Mouse (Mus musculus) neural tube, embryonic 14.5 days (tissue): ENCODE results near the gene Rabep2. TPM values are rescaled to one million over a fixed set of nuclear protein-coding genes. Genes with fewer than 3 reads are reported as not detected.
"Not testable (repeated sequence)": the region's sequence is repeated elsewhere in the genome, so short reads cannot be mapped to it uniquely, and the experiment has no call there.

ENCODE experiments used
- ATAC-seq: fragments of 200-750 bp; cut with Nextera tagmentation; 2 replicates; pipeline ENCODE4 v1.8.0; 2017; ENCODE audit warnings: low read depth, mild to moderate bottlenecking, moderate TSS enrichment, moderate library complexity
- H3K27ac ChIP-seq: fragments of 300-500 bp; sonication (generic); 2 replicates; pipeline ENCODE4 v1.5.1; 2014; ENCODE audit warnings: low read depth, mild to moderate bottlenecking, control low read depth, low read length, moderate library complexity, mixed read lengths
- H3K27me3 ChIP-seq: fragments of 300-500 bp; sonication (generic); 2 replicates; pipeline ENCODE4 v1.6.1; 2014; ENCODE audit warnings: low read length; ENCODE audit not compliant: control insufficient read depth, insufficient read depth
- H3K36me3 ChIP-seq: fragments of 300-500 bp; sonication (generic); 2 replicates; pipeline ENCODE4 v1.6.1; 2014; ENCODE audit warnings: low read length, mixed read lengths; ENCODE audit not compliant: control insufficient read depth, insufficient read depth
- H3K4me1 ChIP-seq: fragments of 300-500 bp; sonication (generic); 2 replicates; pipeline ENCODE4 v1.6.1; 2014; ENCODE audit warnings: low read length; ENCODE audit not compliant: control insufficient read depth, insufficient read depth
- H3K4me2 ChIP-seq: fragments of 300-500 bp; sonication (generic); 2 replicates; pipeline ENCODE4 v1.6.1; 2014; ENCODE audit warnings: mild to moderate bottlenecking, low read depth, low read length, control low read depth
- H3K4me3 ChIP-seq: fragments of 300-500 bp; sonication (generic); 2 replicates; pipeline ENCODE4 v1.5.1; 2014; ENCODE audit warnings: low read depth, low read length, control low read depth, mixed read lengths
- H3K9ac ChIP-seq: fragments of 300-500 bp; sonication (generic); replicated peaks from 2 replicates; pipeline ENCODE4 v1.6.1; 2014; ENCODE audit warnings: low read depth, mild to moderate bottlenecking, control low read depth, low read length, mixed read lengths
- H3K9me3 ChIP-seq: fragments of 300-500 bp; sonication (generic); 2 replicates; pipeline ENCODE4 v1.6.1; 2016; ENCODE audit warnings: low read length; ENCODE audit not compliant: control insufficient read depth
- WGBS: fragments of 180-500 bp; shearing (Covaris S2); extraction: QIAGEN DNeasy Blood & Tissue Kit; methylation state at CpG from one replicate; pipeline ENCODE4 v1.1.7; 2014; 5-methylcytosine and 5-hydroxymethylcytosine counted together
- polyA plus RNA-seq: library from polyadenylated mRNA; unstranded; fragments of >200 nt; fragmentation: Nextera tagmentation; extraction: Ambion mirVana; gene quantifications from 2 replicates; pipeline ENCODE4 v1.2.1, GENCODE M21; 2014

The Rabep2 gene
- polyA plus RNA-seq, 1 experiment from 2014 or later: 19.8 TPM

DNA sequence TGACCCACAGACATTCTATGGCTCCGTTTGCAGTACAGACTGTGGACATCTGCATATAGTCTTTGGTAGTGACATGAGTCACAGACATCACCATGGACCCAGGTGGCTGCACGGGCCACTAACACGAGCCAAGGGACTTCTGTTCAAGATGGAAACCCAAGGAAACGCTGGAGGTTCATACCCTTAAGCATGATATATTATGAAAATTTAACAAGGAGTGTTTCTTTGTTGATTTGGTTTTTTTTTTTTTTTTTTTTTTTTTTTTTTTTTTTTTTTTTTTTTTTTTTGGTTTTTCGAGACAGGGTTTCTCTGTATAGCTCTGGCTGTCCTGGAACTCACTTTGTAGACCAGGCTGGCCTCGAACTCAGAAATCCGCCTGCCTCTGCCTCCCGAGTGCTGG is 26.0 kb upstream of the Rabep2 start:
- H3K9me3 ChIP-seq, H3K36me3 ChIP-seq, ATAC-seq, H3K27ac ChIP-seq, H3K4me3 ChIP-seq, H3K27me3 ChIP-seq, H3K9ac ChIP-seq, H3K4me2 ChIP-seq, H3K4me1 ChIP-seq: not testable (repeated sequence)
- 85% methylated on average over 7 of the region's 8 CpGs for WGBS

DNA sequence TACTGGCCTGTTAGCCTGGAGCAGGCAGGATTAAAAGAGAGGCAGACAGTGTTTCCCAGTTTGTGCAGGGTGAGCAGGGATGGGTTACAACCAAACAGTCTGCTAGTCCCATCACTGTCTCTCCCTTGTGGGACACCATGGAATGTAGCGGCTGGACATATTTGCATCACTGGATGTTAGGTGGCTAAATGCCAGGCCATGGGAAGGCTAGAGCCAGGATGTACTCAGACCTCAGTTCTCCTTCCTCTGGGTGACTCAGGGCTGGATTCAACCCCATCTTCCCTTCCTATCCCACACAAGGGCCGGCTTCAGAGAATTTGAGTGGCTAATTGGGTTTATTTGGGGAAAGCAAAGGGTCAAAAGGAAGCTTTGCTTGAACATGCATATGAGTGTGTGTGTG is 19.9 kb upstream of the Rabep2 start:
- Histone ChIP-seq H3K9ac (no peak overlapping the region), H3K4me3 (no peak overlapping the region), H3K36me3 (no peaks in the 10 kb centered on the region), H3K27me3 (no peaks in the 10 kb centered on the region), H3K4me2 (no peak overlapping the region), H3K27ac (no peak overlapping the region), H3K9me3 (no peaks in the 10 kb centered on the region), H3K4me1 (no peaks in the 10 kb centered on the region)
- 83% methylated on average over 2 of the region's 2 CpGs for WGBS
- no peak for ATAC-seq

DNA sequence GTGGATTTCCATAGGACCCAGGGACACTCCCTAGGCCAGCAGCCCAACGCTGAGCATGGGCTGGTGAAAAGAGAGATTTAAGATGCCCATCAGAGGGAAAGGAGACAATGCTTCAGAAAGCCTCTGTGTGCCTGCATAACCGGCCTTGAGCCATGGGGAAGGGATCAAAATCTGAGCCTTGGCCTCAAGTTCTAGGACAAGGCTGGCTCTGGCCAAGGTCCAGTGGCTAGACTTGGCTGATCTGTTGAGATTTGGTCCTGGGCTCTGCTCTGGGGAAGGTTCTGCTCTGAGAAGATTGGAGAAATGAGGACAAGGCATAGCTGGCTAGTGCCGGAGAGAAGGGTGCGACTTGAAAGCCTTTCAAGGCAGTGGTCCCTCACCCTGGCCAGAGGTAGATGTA is 17.5 kb upstream of the Rabep2 start:
- no peaks in the 10 kb centered on the region for H3K27me3 ChIP-seq
- no peak overlapping the region for H3K4me2 ChIP-seq
- WGBS: 90% methylated on average over 4 of the region's 4 CpGs
- no peak overlapping the region for H3K9ac ChIP-seq
- H3K4me3 ChIP-seq: no peak overlapping the region
- no peak for ATAC-seq
- no peak overlapping the region for H3K27ac ChIP-seq
- no peaks in the 10 kb centered on the region for H3K36me3 ChIP-seq
- H3K9me3 ChIP-seq: no peaks in the 10 kb centered on the region
- H3K4me1 ChIP-seq: no peaks in the 10 kb centered on the region

DNA sequence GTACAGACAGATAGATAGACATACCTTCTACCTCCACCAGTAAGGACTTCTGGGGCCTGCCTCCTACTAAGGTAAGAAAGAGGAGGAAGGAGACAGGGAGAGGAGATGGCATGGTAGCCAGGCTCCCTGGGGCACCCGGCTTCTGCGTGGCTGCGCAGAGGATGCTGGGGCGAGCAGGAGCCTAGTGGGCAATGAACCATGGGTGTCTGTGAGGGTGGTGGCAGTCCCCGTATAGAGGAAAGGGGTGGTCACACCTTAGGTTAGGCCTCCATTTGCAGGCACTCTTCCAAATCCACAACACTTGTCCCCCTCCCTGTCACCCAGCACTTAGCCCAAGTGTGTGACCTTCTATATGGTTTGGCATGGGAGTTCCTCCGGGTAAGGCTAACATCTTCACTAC is 13.8 kb upstream of the Rabep2 start, which contains the start of gene Cd19:
Gene Cd19, minus strand, starts transcription at position 165 of the 400 bp plus-strand sequence.
- Histone ChIP-seq H3K4me2 (no peak within 1 kb of the TSS), H3K27me3 (no peaks in the 10 kb centered on the region), H3K9ac (no peak within 1 kb of the TSS), H3K4me1 (no peaks in the 10 kb centered on the region), H3K36me3 (no peaks in the 10 kb centered on the region), H3K9me3 (no peaks in the 10 kb centered on the region), H3K4me3 (no peak within 1 kb of the TSS), H3K27ac (no peak within 1 kb of the TSS)
- WGBS: 90% methylated on average over 6 of the region's 6 CpGs
- no peak for ATAC-seq

DNA sequence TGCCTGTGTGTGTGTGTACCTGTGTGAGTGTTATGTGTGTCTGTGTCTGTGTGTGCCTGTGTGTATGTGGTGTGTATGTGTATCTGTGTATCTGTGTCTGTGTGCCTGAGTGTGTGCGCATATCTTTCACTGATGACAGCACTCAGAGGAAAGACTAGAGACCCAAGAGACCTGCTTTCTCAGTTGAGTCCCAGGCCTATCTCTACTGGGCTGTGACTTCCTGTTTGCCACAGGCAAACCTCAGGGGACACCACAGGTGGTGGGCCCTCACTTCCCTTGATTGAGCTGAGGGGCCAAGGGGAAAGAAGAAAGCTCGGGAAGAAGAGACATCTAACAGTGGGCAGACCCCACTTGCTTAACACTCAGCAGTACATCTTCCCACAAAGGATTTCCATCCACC is 11.9 kb upstream of the Rabep2 start:
- Histone ChIP-seq H3K9ac (no peak overlapping the region), H3K27me3 (no peaks in the 10 kb centered on the region), H3K9me3 (no peaks in the 10 kb centered on the region), H3K36me3 (no peaks in the 10 kb centered on the region), H3K27ac (no peak overlapping the region), H3K4me2 (no peak overlapping the region), H3K4me3 (no peak overlapping the region), H3K4me1 (no peaks in the 10 kb centered on the region)
- 41% methylated on average over 2 of the region's 2 CpGs for WGBS
- no peak for ATAC-seq

- WGBS: 21% methylated on average over 8 of the region's 8 CpGs
- no peak for ATAC-seq
- H3K9me3 ChIP-seq: no peaks in the 10 kb centered on the region
Observed at GRCm38 (mm10) chr7:126417045-126417444, 11.5 kb upstream of the Rabep2 start.

GRCm38 (mm10) chr7:126417606-126418005 is 11.0 kb upstream of the Rabep2 start:
- H3K4me2 ChIP-seq: no peak overlapping the region
- H3K27me3 ChIP-seq: no peaks in the 10 kb centered on the region
- H3K27ac ChIP-seq: no peak overlapping the region
- ATAC-seq: no peak
- no peaks in the 10 kb centered on the region for H3K9me3 ChIP-seq
- WGBS: 91% methylated on average over 4 of the region's 4 CpGs
- no peaks in the 10 kb centered on the region for H3K36me3 ChIP-seq
- H3K4me3 ChIP-seq: no peak overlapping the region
- no peak overlapping the region for H3K9ac ChIP-seq
- H3K4me1 ChIP-seq: no peaks in the 10 kb centered on the region

More at GRCm38 (mm10) chr7:126417045-126417444, 11.5 kb upstream of the Rabep2 start:
- no peak overlapping the region for H3K27ac ChIP-seq
- H3K4me1 ChIP-seq: no peaks in the 10 kb centered on the region
- H3K4me2 ChIP-seq: no peak overlapping the region
- no peaks in the 10 kb centered on the region for H3K27me3 ChIP-seq
- no peaks in the 10 kb centered on the region for H3K36me3 ChIP-seq
- H3K4me3 ChIP-seq: no peak overlapping the region
- H3K9ac ChIP-seq: no peak overlapping the region

- Histone ChIP-seq H3K4me2 (no peak overlapping the region), H3K36me3 (no peaks in the 10 kb centered on the region), H3K9me3 (no peaks in the 10 kb centered on the region), H3K4me3 (no peak overlapping the region), H3K4me1 (no peaks in the 10 kb centered on the region), H3K27me3 (no peaks in the 10 kb centered on the region), H3K9ac (no peak overlapping the region), H3K27ac (no peak overlapping the region)
- ATAC-seq: no peak
- WGBS: 72% methylated on average over 3 of the region's 3 CpGs
Observed at GRCm38 (mm10) chr7:126418496-126418895, 10.1 kb upstream of the Rabep2 start.

GRCm38 (mm10) chr7:126421756-126422155 is 6.8 kb upstream of the Rabep2 start:
- Histone ChIP-seq H3K4me3 (no peak overlapping the region), H3K4me1 (no peaks in the 10 kb centered on the region), H3K36me3 (no peaks in the 10 kb centered on the region), H3K27ac (no peak overlapping the region), H3K4me2 (no peak overlapping the region), H3K9ac (no peak overlapping the region), H3K27me3 (no peaks in the 10 kb centered on the region), H3K9me3 (no peaks in the 10 kb centered on the region)
- ATAC-seq: no peak
- WGBS: 90% methylated on average over 5 of the region's 5 CpGs

DNA sequence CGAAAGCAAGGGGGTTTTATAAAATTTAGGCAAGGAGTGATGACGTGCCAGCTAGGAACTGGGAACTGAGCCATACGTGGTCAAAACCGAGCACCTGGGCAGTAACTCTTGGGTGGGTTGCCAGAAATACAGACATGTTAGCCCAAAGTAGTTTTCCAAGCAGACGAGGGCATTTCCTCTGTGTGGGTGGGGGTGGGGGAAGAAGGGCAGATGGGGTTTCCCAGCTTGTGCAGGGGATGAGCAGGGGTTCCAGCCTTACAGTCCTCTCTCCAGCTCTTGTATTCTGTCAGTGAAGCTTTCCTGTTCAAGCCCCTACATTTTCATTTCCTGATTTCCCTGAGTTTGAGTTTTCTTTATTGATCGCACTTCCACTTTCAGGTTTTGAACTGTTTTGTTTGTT is 4.4 kb upstream of the Rabep2 start:
- no peak overlapping the region for H3K4me2 ChIP-seq
- no peak overlapping the region for H3K27ac ChIP-seq
- H3K27me3 ChIP-seq: no peaks in the 10 kb centered on the region
- no peaks in the 10 kb centered on the region for H3K9me3 ChIP-seq
- no peak overlapping the region for H3K9ac ChIP-seq
- 81% methylated on average over 6 of the region's 6 CpGs for WGBS
- H3K4me3 ChIP-seq: no peak overlapping the region
- H3K36me3 ChIP-seq: no peaks in the 10 kb centered on the region
- H3K4me1 ChIP-seq: no peaks in the 10 kb centered on the region
- no peak for ATAC-seq
